Mouse (Mus musculus) limb, embryonic 11.5 days (tissue): ENCODE results near the gene Sdr39u1. TPM values are rescaled to one million over a fixed set of nuclear protein-coding genes. Genes with fewer than 3 reads are reported as not detected.
A peak's percentile ranks its signal among the peaks of the same experiment; 100 is the strongest.

ENCODE experiments used
- ATAC-seq: fragments of 200-750 bp; cut with Nextera tagmentation; 2 replicates; pipeline ENCODE4 v1.8.0; 2017; ENCODE audit warnings: low read depth; ENCODE audit not compliant: insufficient number of reproducible peaks, low FRiP score, low TSS enrichment
- DNase-seq: peaks from one replicate; pipeline ENCODE4 v3.0.0-alpha.2; 2015; ENCODE audit warnings: low spot score
- H3K27ac ChIP-seq: fragments of 300-500 bp; sonication (generic); replicated peaks from 2 replicates; pipeline ENCODE4 v1.5.1; 2014; ENCODE audit warnings: low read depth, mild to moderate bottlenecking, low read length
- H3K27me3 ChIP-seq: fragments of 300-500 bp; sonication (generic); 2 replicates; pipeline ENCODE4 v1.6.1; 2014; ENCODE audit warnings: mild to moderate bottlenecking, low read length, mixed read lengths; ENCODE audit not compliant: control insufficient read depth, insufficient read depth
- H3K36me3 ChIP-seq: fragments of 300-500 bp; sonication (generic); 2 replicates; pipeline ENCODE4 v1.6.1; 2014; ENCODE audit warnings: mild to moderate bottlenecking, low read length, moderate library complexity, mixed read lengths; ENCODE audit not compliant: control insufficient read depth, insufficient read depth
- H3K4me1 ChIP-seq: fragments of 300-500 bp; sonication (generic); 2 replicates; pipeline ENCODE4 v1.6.1; 2014; ENCODE audit warnings: low read length, mixed read lengths; ENCODE audit not compliant: control insufficient read depth, insufficient read depth
- H3K4me2 ChIP-seq: fragments of 300-500 bp; sonication (generic); 2 replicates; pipeline ENCODE4 v1.6.1; 2014; ENCODE audit warnings: low read depth, mild to moderate bottlenecking, moderate library complexity; ENCODE audit not compliant: severe bottlenecking
- H3K4me3 ChIP-seq: fragments of 300-500 bp; sonication (generic); 2 replicates; pipeline ENCODE4 v1.5.1; 2014; ENCODE audit warnings: low read depth, low read length
- H3K9ac ChIP-seq: fragments of 300-500 bp; sonication (generic); 2 replicates; pipeline ENCODE4 v1.6.1; 2014; ENCODE audit warnings: mild to moderate bottlenecking, low read length
- H3K9me3 ChIP-seq: fragments of 300-500 bp; sonication (generic); 2 replicates; pipeline ENCODE4 v1.6.1; 2016; ENCODE audit warnings: low read length; ENCODE audit not compliant: control insufficient read depth
- WGBS: fragments of 180-500 bp; shearing (Covaris S2); extraction: QIAGEN DNeasy Blood & Tissue Kit; methylation state at CpG from one replicate; pipeline ENCODE4 v1.1.7; 2014; 5-methylcytosine and 5-hydroxymethylcytosine counted together
- polyA plus RNA-seq: library from polyadenylated mRNA; unstranded; fragments of >200 nt; fragmentation: Nextera tagmentation; extraction: Ambion mirVana; gene quantifications from 2 replicates; pipeline ENCODE4 v1.2.1, GENCODE M21; 2014

Sdr39u1 gene
- polyA plus RNA-seq, 1 experiment from 2014 or later: 67.2 TPM

GRCm38 (mm10) chr14:55922475-55923232 lies 22.6 kb upstream of the Sdr39u1 start:
- H3K9me3 ChIP-seq: no peaks in the 10 kb centered on the region
- no peak overlapping the region for H3K4me2 ChIP-seq
- H3K27me3 ChIP-seq: no peaks in the 10 kb centered on the region
- H3K9ac ChIP-seq: no peak overlapping the region
- H3K27ac ChIP-seq: no peak overlapping the region
- ATAC-seq: no peak
- H3K36me3 ChIP-seq: no peaks in the 10 kb centered on the region
- no peaks in the 10 kb centered on the region for H3K4me1 ChIP-seq
- H3K4me3 ChIP-seq: no peak overlapping the region
- WGBS: 16% methylated on average over 7 of the region's 7 CpGs
- DNase-seq: no peak

GRCm38 (mm10) chr14:55918240-55919082 lies 18.4 kb upstream of the Sdr39u1 start:
- ATAC-seq: peak; percentile 60; the same call in 1 of the 2 replicates
- H3K36me3 ChIP-seq: no peaks in the 10 kb centered on the region
- H3K27me3 ChIP-seq: no peaks in the 10 kb centered on the region
- WGBS: 40% methylated on average over 14 of the region's 14 CpGs
- no peak overlapping the region for H3K4me3 ChIP-seq
- H3K9me3 ChIP-seq: no peaks in the 10 kb centered on the region
- H3K9ac ChIP-seq: no peak overlapping the region
- H3K4me1 ChIP-seq: no peaks in the 10 kb centered on the region
- H3K4me2 ChIP-seq: no peak overlapping the region
- DNase-seq: peak; percentile 88
- no peak overlapping the region for H3K27ac ChIP-seq

DNA sequence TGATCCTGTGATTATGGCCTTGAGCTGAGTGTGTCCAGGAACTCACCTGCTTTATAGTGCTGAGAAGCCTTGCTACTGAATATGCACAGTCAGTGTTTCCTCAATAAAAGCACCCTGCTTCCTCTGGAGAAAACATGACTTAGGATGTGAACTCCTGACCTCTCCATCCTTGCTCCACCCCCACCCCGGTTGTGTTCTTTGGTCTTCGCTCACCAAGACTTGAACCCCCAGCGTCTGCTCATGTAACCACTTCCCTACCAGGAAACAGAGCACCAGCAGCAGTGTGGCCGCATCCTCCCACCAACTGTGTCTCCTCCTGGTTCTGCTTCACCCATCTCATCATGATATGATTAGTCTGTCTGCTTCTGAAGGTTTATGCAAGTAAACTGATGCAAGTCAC lies 13.3 kb upstream of the Sdr39u1 start:
- Histone ChIP-seq H3K9me3 (no peaks in the 10 kb centered on the region), H3K4me3 (no peak overlapping the region), H3K9ac (no peak overlapping the region), H3K27ac (no peak overlapping the region), H3K36me3 (no peaks in the 10 kb centered on the region), H3K27me3 (no peaks in the 10 kb centered on the region), H3K4me1 (no peaks in the 10 kb centered on the region), H3K4me2 (no peak overlapping the region)
- DNase-seq (no peak), ATAC-seq (no peak)
- 44% methylated on average over 4 of the region's 4 CpGs for WGBS

- Histone ChIP-seq H3K9ac (no peak overlapping the region), H3K27me3 (no peaks in the 10 kb centered on the region), H3K9me3 (no peaks in the 10 kb centered on the region), H3K4me2 (no peak overlapping the region), H3K27ac (no peak overlapping the region), H3K4me1 (peaks cover 6% of the 10 kb centered on the region; the same call in 1 of the 2 replicates), H3K4me3 (no peak overlapping the region), H3K36me3 (no peaks in the 10 kb centered on the region)
- 39% methylated on average over 1 of the region's 1 CpGs for WGBS
- ATAC-seq (no peak), DNase-seq (no peak)
Measured at GRCm38 (mm10) chr14:55905518-55905917, 5.4 kb upstream of the Sdr39u1 start.

DNA sequence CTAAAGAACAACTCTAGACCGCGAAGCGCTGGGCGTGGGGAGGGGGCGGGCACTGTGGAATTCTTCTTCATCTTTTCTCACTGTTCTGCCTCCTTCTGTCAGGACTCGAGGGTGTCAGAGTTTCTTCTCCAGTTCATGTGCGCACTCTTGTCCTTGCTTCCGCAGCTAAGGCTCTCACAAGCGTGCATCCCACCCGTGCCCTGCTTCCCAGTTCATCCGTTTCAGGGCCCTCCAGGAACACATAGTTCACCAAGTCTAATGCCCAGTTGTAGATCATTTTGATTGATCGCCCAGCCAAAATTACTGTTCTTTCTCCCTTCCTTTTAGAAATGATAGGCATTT lies 292 bp upstream of the Sdr39u1 start:
- H3K4me3 ChIP-seq: peak overlapping the region; percentile 40
- ATAC-seq: no peak
- H3K9ac ChIP-seq: peak overlapping the region; percentile 73
- H3K4me2 ChIP-seq: peak overlapping the region; percentile 67
- no peaks in the 10 kb centered on the region for H3K27me3 ChIP-seq
- 4% methylated on average over 12 of the region's 12 CpGs for WGBS
- H3K9me3 ChIP-seq: no peaks in the 10 kb centered on the region
- H3K4me1 ChIP-seq: peaks cover 14% of the 10 kb centered on the region; the same call in 1 of the 2 replicates
- H3K36me3 ChIP-seq: peaks cover 19% of the 10 kb centered on the region
- H3K27ac ChIP-seq: peak overlapping the region; percentile 70
- no peak for DNase-seq

- peak overlapping the region; percentile 37; the same call in 1 of the 2 replicates for H3K9ac ChIP-seq
- no peaks in the 10 kb centered on the region for H3K9me3 ChIP-seq
- peaks cover 33% of the 10 kb centered on the region for H3K36me3 ChIP-seq
- no peaks in the 10 kb centered on the region for H3K27me3 ChIP-seq
- no peak for ATAC-seq
- H3K27ac ChIP-seq: no peak overlapping the region
- DNase-seq: no peak
- H3K4me3 ChIP-seq: no peak overlapping the region
- H3K4me1 ChIP-seq: peaks cover 14% of the 10 kb centered on the region; the same call in 1 of the 2 replicates
- WGBS: 87% methylated on average over 7 of the region's 7 CpGs
- peak overlapping the region; percentile 67; the same call in 1 of the 2 replicates for H3K4me2 ChIP-seq
Measured at GRCm38 (mm10) chr14:55898947-55899346, 1.1 kb downstream of the Sdr39u1 start.

GRCm38 (mm10) chr14:55897671-55898070 lies 2.4 kb downstream of the Sdr39u1 start:
- ATAC-seq (no peak), DNase-seq (no peak)
- WGBS: 97% methylated on average over 12 of the region's 12 CpGs
- Histone ChIP-seq H3K4me2 (no peak overlapping the region), H3K27ac (no peak overlapping the region), H3K4me1 (peaks cover 14% of the 10 kb centered on the region; the same call in 1 of the 2 replicates), H3K36me3 (peaks cover 33% of the 10 kb centered on the region), H3K9ac (no peak overlapping the region), H3K9me3 (no peaks in the 10 kb centered on the region), H3K4me3 (no peak overlapping the region), H3K27me3 (no peaks in the 10 kb centered on the region)

GRCm38 (mm10) chr14:55886571-55887382 lies 13.3 kb downstream of the Sdr39u1 start:
- H3K4me2 ChIP-seq: no peak overlapping the region
- H3K9ac ChIP-seq: no peak overlapping the region
- no peaks in the 10 kb centered on the region for H3K9me3 ChIP-seq
- no peak overlapping the region for H3K27ac ChIP-seq
- H3K27me3 ChIP-seq: no peaks in the 10 kb centered on the region
- H3K4me3 ChIP-seq: peak overlapping the region; percentile 85; the same call in 1 of the 2 replicates
- DNase-seq (no peak), ATAC-seq (no peak)
- WGBS: 85% methylated on average over 24 of the region's 24 CpGs
- H3K4me1 ChIP-seq: peaks cover 20% of the 10 kb centered on the region
- H3K36me3 ChIP-seq: peaks cover 29% of the 10 kb centered on the region
